Mouse (Mus musculus) megakaryocyte-erythroid progenitor cell, adult 5-6 weeks (primary cell): ENCODE data around the gene St3gal5. TPM values are rescaled to one million over a fixed set of nuclear protein-coding genes. Genes with fewer than 3 reads are reported as not detected.
"Not testable (repeated sequence)": the region's sequence is repeated elsewhere in the genome, so short reads cannot be mapped to it uniquely, and the experiment has no call there.

Source experiments
- ATAC-seq: replicated peaks from 2 replicates; pipeline ENCODE4 v1.8.0; 2016; ENCODE audit warnings: mild to moderate bottlenecking, inconsistent platforms; ENCODE audit not compliant: severe bottlenecking, poor library complexity, low FRiP score, low TSS enrichment
- total RNA-seq, 2 experiments: library from RNA; stranded (forward) in 1 of 2; stranded (reverse) in 1 of 2; fragments of 200-1000, 215-1000 nt in 1 of 2; fragments of >200 nt in 1 of 2; fragmentation: Nextera tagmentation in 1 of 2; gene quantifications; 2 replicates each; pipeline ENCODE4 v1.2.3; 2014 to 2017

St3gal5 gene
- 61.6 and 63.5 TPM in 2 replicates for total RNA-seq (2014; fragmentation: Nextera tagmentation)
- total RNA-seq (2017): 89.4 and 101 TPM in 2 replicates

GRCm38 (mm10) chr6:72097181-72097995, at the start of gene St3gal5:
Gene St3gal5 (plus strand): TSS chr6:72097592.
- ATAC-seq: peak; percentile 79

DNA sequence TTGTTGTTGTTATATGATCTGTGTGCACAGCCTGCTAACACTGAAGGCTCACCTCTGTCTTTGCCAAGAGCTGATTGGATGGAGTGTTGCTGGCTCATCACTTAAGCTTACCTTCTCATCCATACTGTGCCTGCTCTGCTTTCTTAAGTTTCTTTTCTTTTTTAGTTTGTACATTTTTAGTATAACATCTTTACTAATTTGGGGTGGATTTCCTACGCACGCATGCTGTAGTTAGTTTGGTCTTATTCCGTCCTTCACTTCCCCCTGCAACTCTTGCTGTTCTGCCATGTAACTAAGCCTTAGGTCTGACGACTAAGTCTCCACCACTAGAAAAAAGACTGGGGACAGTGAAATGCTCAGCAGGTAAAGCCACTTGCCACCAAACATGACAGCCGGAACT, 48.7 kb upstream of the St3gal5 start:
- ATAC-seq: no peak

- no peak for ATAC-seq
Observed at GRCm38 (mm10) chr6:72049941-72050340, 47.5 kb upstream of the St3gal5 start.

GRCm38 (mm10) chr6:72050827-72051226, 46.6 kb upstream of the St3gal5 start:
- no peak for ATAC-seq

DNA sequence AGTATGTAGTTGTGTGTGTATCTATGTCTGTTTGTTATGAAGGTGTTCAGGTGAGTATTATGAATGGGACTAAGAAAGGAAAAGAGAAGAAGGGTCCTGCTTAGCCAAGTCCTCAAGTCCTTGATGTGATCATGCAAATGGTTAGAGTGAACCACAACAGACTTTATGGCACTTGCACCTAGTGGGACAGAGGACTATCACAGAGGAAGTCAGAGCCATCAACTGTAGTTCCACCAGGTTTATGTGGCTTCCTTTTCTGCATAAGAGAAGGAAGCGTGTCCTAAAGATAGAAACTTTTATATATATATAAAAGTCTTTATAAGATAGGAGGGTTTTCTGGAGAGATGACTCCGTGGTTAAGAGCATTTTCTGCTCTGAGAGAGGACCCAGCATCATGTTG, 46.1 kb upstream of the St3gal5 start:
- no peak for ATAC-seq

- ATAC-seq: no peak
Observed at GRCm38 (mm10) chr6:72051757-72052156, 45.6 kb upstream of the St3gal5 start.

DNA sequence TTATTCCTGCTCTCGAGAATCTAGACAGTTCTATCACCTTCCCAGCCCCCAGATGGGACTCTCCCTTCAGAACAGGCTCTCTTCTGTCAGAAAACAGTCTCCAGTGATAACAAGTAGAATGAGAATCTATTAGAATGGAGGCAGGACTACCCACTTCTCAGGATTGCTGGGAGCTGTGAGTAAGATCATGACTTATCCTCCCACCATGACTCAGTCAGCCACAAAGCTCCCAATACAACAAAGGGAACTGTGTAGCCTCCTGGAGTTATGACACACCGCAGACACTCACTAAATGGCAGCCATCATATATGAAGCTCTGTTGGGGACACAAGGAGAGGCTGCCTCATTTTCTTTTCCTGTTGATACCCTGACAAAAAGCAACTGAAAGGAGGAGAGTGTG, 40.8 kb upstream of the St3gal5 start:
- no peak for ATAC-seq

DNA sequence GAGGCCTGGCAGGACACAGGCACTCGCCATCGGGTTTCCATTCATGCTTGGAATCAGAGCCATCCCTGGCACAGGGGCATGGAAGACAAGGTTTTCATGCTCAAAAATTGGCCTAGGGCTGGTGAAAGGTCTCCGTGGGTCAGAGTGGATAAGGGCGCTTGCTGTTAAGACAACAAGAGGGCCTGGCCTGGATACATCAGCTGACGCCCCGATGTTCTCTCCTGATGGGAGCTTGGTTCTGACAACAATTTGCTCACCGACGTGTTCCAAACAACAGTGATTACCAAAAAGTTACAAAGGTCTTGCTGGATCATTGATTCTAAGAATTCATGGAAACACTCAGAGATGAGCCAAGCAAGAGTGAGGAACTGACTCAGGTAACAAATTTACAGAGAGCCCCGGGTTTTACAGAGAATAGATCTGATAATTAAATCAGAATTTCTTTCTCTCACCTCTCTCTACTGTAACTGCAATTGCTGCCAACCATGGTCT, 38.9 kb upstream of the St3gal5 start:
- no peak for ATAC-seq

- ATAC-seq: not testable (repeated sequence)
Observed at GRCm38 (mm10) chr6:72060677-72061076, 36.7 kb upstream of the St3gal5 start.

DNA sequence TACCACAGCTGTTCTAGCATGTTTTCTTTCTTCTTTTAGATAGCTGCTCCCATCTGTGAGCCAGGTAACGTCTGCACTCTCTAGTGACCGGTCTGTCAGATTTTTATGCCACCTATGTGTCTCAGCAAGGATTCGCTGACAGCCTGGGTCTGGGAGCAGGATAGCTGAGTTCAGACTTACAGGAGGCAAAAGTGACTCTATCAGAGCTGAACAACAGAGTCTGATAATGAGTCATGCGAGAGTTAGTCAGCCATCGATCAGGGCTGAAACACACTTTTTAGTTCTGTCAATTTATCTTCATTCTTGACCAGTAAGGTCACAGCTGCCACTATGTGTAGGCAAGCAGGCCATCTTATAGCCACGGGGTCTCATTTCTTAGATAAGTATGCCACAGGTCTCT, 33.7 kb upstream of the St3gal5 start:
- no peak for ATAC-seq

DNA sequence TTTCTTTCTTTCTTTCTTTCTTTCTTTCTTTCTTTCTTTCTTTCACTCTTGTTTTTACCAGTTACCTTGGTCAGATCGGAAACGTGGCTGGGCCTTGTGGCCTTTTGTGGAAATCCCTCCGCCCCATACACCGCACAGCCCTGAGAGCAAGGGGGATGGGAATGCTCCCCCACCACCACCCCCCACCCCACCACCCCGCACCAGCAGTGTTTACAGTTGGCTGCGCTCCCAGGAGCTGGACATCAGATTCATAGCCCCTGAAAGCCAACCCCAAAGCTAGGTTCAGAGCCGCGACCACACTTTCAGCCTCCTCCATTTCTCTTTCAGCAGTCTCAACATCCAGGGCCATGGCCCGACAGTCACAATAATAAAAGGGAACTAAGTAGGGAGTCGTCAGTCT, 31.4 kb upstream of the St3gal5 start:
- ATAC-seq: no peak

DNA sequence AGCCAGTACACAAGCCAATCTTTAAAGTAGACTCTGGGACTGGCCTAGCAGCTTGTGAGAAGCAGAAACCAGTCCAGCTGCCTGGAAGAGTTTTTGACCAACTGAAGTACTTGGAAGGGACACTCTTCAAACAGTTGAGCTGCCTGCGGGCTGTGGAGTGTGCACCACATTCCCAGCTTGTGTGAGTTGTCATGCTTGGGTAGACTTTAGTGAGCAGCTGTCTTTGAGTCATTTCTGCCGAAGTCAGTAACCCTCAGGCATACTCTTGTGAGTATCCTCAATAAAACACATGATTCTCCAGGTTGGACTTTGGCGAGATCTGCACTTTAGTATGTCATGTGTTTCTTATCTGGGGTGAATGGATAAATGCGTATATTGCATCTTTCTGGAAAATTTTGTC, 29.0 kb upstream of the St3gal5 start:
- 0 out of 2 replicates have a peak, but pooled peaks have one; percentile 41 for ATAC-seq

DNA sequence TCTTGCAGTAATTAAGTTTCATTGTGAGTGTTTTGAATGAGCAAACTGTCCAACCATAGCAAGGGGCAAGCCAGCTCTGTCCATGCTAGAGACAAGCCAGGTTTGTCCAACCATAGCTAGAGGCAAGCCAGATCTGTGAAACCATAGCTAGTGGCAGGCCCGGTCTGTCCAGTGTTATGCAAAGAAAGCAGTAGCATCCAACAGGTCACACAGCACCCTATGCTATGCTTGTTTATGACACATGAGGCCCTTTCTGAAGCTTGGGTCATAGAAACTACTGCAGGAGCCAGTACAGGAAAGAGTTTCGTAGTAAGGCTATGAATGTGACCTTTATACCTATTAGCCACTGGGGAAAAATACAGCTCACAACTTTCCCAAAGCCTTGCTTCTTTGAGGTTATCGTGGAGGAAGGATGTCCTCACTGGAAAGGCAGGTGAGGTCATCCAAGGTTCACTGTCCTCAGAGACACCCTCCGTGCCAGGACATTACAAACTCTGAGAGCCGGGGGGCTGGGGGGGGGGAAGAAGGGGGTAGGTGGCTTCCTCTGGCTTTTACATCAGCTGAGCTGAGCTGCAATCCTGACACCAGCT, 26.0 kb upstream of the St3gal5 start:
- no peak for ATAC-seq

GRCm38 (mm10) chr6:72073781-72074180, 23.6 kb upstream of the St3gal5 start:
- no peak for ATAC-seq

DNA sequence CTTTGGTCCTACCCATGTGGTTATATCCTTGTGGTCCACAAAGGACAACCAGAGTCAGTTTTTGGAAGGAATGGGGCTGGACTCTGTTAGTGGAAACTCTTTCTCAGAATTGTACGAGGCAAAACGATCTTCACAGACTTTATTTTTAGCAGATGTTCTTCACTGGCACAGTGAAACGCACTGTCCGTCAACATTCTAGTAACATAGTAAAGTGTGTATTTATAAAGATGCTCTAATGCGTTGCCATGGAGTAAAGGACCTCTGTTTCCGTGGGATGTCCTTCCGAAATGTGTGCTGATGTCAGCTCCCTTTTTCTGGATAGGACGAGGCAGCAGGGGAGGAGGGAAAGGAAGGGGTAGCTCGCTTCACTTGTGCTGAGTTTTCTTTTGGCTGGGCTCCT, 20.9 kb upstream of the St3gal5 start:
- ATAC-seq: no peak

DNA sequence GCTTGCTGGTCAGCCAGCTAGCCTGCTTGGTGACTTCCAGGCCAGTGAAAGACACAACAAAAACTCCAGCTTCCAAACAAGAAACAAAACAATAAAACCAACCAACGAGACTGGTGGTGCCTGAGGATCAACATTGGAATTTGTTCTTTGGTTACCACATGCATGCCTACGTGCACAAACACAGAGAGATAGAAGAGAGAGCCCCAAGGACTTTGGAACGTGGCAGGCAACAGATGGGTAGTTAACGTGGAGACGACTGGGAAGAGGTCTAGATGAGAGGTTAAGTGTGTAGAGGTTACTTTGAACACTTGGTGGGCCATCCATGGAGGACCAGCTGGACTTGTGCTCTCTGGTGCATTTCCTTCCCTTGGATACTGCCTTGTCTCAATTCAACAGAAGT, 19.2 kb upstream of the St3gal5 start:
- no peak for ATAC-seq

DNA sequence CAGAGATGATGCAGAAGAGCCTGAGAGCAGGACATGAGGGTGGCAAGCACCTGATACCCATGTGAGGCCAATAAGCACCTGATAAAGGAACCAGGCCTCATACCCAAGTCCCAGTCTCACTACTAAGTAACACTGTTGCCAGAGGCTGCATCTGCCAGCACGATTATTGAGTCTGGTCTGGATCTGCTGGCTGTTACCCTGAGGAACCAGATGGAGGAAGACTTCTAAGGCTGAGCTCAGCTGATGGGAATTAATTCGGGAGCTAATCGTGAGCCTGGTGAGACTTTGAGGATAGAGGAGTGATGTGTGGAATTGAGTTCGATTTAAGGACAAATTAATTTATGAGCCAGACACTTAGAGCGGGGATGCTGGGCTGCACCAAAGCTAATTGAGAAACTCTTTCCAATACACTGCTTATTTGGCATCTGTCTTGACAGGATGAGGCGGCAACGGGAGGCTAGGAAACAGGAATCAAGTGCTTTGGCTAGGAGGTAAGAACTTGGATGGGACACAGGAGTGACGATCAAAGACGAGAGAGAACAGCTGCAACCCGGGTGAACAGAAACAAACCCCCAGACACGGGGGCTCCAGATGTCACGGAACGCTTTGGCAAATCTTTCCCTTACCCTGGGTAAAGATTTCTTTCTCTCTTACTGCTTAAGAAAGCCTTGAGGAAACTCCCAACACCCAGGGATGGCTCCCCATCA, 15.9 kb upstream of the St3gal5 start:
- ATAC-seq: no peak

- peak; percentile 72 for ATAC-seq
Observed at GRCm38 (mm10) chr6:72087402-72087801, 10.0 kb upstream of the St3gal5 start.

- no peak for ATAC-seq
Observed at GRCm38 (mm10) chr6:72089865-72090264, 7.5 kb upstream of the St3gal5 start.

- ATAC-seq: no peak
Observed at GRCm38 (mm10) chr6:72091007-72091406, 6.4 kb upstream of the St3gal5 start.
